Mouse (Mus musculus): ENCODE data around the gene Acsbg1.

DNA sequence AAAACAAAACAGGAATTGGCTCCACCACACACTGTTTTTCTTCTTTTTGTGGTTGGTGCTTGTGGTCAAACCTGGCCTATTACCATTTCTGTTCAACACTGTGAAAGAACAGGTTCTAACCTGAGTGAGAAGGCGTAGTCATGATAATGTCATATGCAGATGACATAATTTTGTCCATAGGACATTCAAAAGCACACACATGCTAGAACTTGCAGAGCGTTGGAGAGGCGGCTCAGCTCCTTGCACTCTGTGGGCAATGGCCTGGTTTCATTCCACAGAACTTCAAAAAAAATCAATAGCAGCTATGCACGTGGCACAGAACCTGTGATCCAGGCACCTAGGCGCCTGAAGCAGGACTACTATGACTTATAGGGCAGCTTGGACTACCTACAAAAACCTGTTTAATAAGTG, 48.9 kb downstream of the Acsbg1 start:
- TF ChIP-seq CTCF (IDR thresholded peaks at IDR 0.05; ENCODE audit: control insufficient read depth, insufficient read depth, insufficient read length): no peak
- TF ChIP-seq CEBPB (IDR thresholded peaks at IDR 0.05; ENCODE audit: low read depth): no peak
- TF ChIP-seq FOSL1 (IDR thresholded peaks at IDR 0.05; ENCODE audit: insufficient read depth, low read length, poor library complexity, severe bottlenecking): no peak
- TF ChIP-seq USF1 (IDR thresholded peaks at IDR 0.05; ENCODE audit: low read depth): no peak
- TF ChIP-seq MYOD1 (IDR thresholded peaks at IDR 0.05; ENCODE audit: control insufficient read depth, insufficient read length, low read depth): no peak
